Mouse (Mus musculus) intestine, embryonic 15.5 days (tissue): ENCODE measurements at regions not wholly inside any gene's neighbourhood (a gene's known extent, or its start where the extent isn't known, plus 50 kb on each side); places are given as distances from the start of the nearest gene placed in this dataset.

ENCODE experiments used
- ATAC-seq: fragments of 200-750 bp; cut with Nextera tagmentation; 2 replicates; pipeline ENCODE4 v1.8.0; 2017; ENCODE audit warnings: moderate TSS enrichment, moderate library complexity
- H3K27ac ChIP-seq: fragments of 300-500 bp; sonication (generic); 2 replicates; pipeline ENCODE4 v1.5.1; 2015; ENCODE audit warnings: mild to moderate bottlenecking, inconsistent platforms
- H3K27me3 ChIP-seq: fragments of 300-500 bp; sonication (generic); replicated peaks from 2 replicates; pipeline ENCODE4 v1.6.1; 2015; ENCODE audit warnings: inconsistent platforms
- H3K36me3 ChIP-seq: fragments of 300-500 bp; sonication (generic); 2 replicates; pipeline ENCODE4 v1.6.1; 2015; ENCODE audit warnings: inconsistent platforms
- H3K4me1 ChIP-seq: fragments of 300-500 bp; sonication (generic); replicated peaks from 2 replicates; pipeline ENCODE4 v1.6.1; 2015; ENCODE audit warnings: inconsistent platforms
- H3K4me2 ChIP-seq: fragments of 300-500 bp; sonication (generic); replicated peaks from 2 replicates; pipeline ENCODE4 v1.6.1; 2015; ENCODE audit warnings: mild to moderate bottlenecking, inconsistent platforms
- H3K4me3 ChIP-seq: fragments of 300-500 bp; sonication (generic); replicated peaks from 2 replicates; pipeline ENCODE4 v1.5.1; 2015; ENCODE audit warnings: inconsistent platforms
- H3K9ac ChIP-seq: fragments of 300-500 bp; sonication (generic); 2 replicates; pipeline ENCODE4 v1.6.1; 2015; ENCODE audit warnings: inconsistent platforms
- H3K9me3 ChIP-seq: fragments of 300-500 bp; sonication (generic); 2 replicates; pipeline ENCODE4 v1.6.1; 2016; ENCODE audit warnings: inconsistent platforms
- WGBS: fragments of 180-500 bp; shearing (Covaris S2); methylation state at CpG from one replicate; pipeline ENCODE4 v1.1.7; 2015; 5-methylcytosine and 5-hydroxymethylcytosine counted together

DNA sequence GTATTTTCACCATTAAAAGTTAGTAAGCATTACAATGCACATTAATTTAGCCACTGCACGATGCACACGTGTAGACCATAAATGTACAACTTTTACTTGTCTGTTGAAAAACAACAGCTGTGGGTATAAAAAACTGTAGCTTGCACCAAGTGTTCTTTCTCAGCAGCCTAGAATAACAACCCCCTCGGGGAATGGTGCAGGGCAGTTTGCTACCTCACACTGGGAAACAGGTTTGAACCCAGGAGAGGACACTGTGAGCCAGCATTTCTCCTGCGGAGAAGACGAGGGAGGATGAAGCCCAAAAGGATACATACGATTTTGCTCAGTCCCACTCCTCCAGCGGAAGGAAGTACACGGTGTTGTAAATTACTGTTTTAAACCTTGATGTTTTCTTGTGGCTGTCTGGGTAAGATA, 65.2 kb upstream of the Usp38 start:
- no peaks in the 10 kb centered on the region for H3K27me3 ChIP-seq
- no peaks in the 10 kb centered on the region for H3K4me1 ChIP-seq
- no peak for ATAC-seq
- H3K4me2 ChIP-seq: no peak overlapping the region
- H3K9ac ChIP-seq: no peak overlapping the region
- 63% methylated on average over 8 of the region's 8 CpGs for WGBS
- no peaks in the 10 kb centered on the region for H3K9me3 ChIP-seq
- no peaks in the 10 kb centered on the region for H3K36me3 ChIP-seq
- H3K4me3 ChIP-seq: no peak overlapping the region
- H3K27ac ChIP-seq: no peak overlapping the region

DNA sequence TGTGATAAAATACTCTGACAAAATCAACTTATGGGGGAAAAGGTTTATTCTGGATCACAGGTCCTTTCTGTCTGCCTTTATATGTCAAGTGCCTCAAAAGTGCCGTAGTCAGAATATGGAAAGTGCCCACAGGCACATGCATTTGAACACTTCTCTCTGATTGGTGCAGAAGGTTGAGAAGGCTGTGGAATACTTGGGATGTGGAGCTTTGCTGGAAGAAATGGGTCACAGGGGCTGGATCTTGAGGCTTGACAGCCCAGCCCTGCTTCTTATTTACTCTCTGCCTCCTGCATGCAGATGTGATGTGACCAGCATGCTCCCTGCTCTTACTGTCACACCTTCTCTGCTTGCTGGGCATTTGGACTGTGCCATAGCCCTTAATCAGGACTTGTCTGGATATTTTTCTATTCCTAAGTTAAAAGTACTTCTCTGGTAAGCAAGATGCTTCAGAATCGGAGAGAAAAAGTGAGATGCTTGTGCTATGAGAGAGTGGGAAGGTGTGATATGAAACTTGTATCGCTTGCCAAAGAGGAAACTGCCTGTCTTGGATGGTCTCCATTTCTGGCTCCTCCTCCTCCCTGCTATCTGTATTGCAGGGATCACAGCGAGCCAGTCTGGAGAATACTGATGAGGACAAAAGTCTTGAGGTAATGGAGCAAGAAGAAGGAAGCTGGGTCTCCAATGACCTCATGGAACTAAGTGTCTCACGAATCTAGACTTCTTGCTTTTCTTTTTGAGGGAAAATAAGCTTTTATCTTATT, 54.5 kb upstream of the Usp38 start:
- H3K27ac ChIP-seq: no peak overlapping the region
- H3K27me3 ChIP-seq: no peaks in the 10 kb centered on the region
- H3K4me1 ChIP-seq: no peaks in the 10 kb centered on the region
- H3K4me2 ChIP-seq: no peak overlapping the region
- WGBS: 80% methylated on average over 5 of the region's 5 CpGs
- H3K36me3 ChIP-seq: no peaks in the 10 kb centered on the region
- H3K4me3 ChIP-seq: no peak overlapping the region
- H3K9me3 ChIP-seq: no peaks in the 10 kb centered on the region
- no peak overlapping the region for H3K9ac ChIP-seq
- no peak for ATAC-seq

DNA sequence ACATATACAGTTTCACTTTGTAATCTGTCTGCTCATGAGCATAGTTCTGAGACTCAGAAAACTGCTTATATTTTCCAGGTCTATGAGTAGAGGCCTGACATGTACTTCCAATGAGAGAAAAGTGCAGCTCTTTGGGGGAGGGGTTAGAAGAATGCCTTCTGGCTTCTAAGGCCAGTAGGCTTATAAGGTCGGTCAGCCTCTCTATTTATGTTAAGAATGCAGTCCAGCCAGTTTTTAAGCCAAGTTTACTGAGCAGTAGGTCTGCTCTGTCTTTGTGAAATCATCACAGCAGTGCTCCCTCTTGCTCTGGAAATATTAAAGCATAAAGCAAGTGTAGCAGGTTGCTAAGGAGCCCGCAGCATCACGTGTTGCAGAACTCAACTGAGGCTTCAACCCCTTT, 53.8 kb upstream of the Usp38 start:
- ATAC-seq: peak; percentile 31; the same call in 1 of the 2 replicates
- WGBS: 50% methylated on average over 3 of the region's 3 CpGs
- no peak overlapping the region for H3K9ac ChIP-seq
- no peak overlapping the region for H3K27ac ChIP-seq
- no peak overlapping the region for H3K4me3 ChIP-seq
- H3K4me2 ChIP-seq: no peak overlapping the region
- no peaks in the 10 kb centered on the region for H3K4me1 ChIP-seq
- H3K36me3 ChIP-seq: no peaks in the 10 kb centered on the region
- no peaks in the 10 kb centered on the region for H3K27me3 ChIP-seq
- H3K9me3 ChIP-seq: no peaks in the 10 kb centered on the region

DNA sequence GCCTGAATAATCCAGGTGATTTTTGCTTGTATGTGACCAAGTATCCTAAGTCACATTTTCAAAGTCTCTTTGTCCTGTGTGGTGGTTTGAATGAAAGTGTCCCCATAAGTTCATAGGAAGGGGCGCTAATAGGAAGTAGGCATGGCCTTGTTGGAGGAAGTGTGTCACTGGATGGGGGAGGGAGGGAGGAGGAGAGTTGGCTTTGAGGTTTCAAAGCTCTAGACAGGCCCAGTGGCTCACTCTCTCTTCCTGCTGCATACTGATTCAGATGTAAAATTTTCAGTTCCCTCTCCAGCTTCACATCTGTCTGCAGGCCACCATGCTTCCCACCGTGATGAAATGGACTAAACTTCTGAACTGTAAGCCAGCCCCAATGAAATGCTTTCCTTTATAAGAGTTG, 52.0 kb upstream of the Usp38 start:
- no peaks in the 10 kb centered on the region for H3K9me3 ChIP-seq
- H3K4me3 ChIP-seq: no peak overlapping the region
- H3K4me2 ChIP-seq: no peak overlapping the region
- no peaks in the 10 kb centered on the region for H3K36me3 ChIP-seq
- 85% methylated on average over 2 of the region's 2 CpGs for WGBS
- H3K4me1 ChIP-seq: no peaks in the 10 kb centered on the region
- no peaks in the 10 kb centered on the region for H3K27me3 ChIP-seq
- no peak overlapping the region for H3K27ac ChIP-seq
- no peak overlapping the region for H3K9ac ChIP-seq
- no peak for ATAC-seq
